Comparison of ENCODE assay signal across 27 mouse cellular contexts in genomic region chr3:92438689-92439088, GRCm38 (mm10). TPM values are rescaled to one million over a fixed set of nuclear protein-coding genes. Genes with fewer than 3 reads are reported as not detected.
"Had no signal": no experiment of that assay in that cellular context is flagged by ENCODE, and none has a peak within 500 bp of the region (broad histone marks: within the 10 kb centered on the region; RNA-seq: fewer than 3 reads in every experiment).

Gene Sprr1b, minus strand, starts transcription at chr3:92438789.

- H3K27ac ChIP-seq: lung, embryonic 15.5 days; midbrain, embryonic 10.5 days; midbrain, embryonic 12.5 days; neural tube, embryonic 13.5 days; neural tube, embryonic 15.5 days had no signal

- DNase-seq: lung, adult 18-20 months; lung, postnatal 10 days; lung, postnatal 4 days; midbrain, embryonic 14.5 days; retina, postnatal 1 day; right cerebral cortex, adult 18-20 months; right cerebral cortex, postnatal 25 days; right cerebral cortex, postnatal 4 days; spleen, adult 18-20 months; thymus, adult 2 months; thymus, postnatal 25 days; thymus, postnatal 4 days had no signal

- ATAC-seq: midbrain, embryonic 16.5 days had no signal

- H3K9ac ChIP-seq: lung, embryonic 15.5 days; midbrain, embryonic 12.5 days; neural tube, embryonic 13.5 days; neural tube, embryonic 15.5 days had no signal

- H3K9me3 ChIP-seq: lung, embryonic 15.5 days; midbrain, embryonic 10.5 days; midbrain, embryonic 12.5 days; neural tube, embryonic 13.5 days; neural tube, embryonic 15.5 days had no signal

- H3K4me1 ChIP-seq: lung, embryonic 15.5 days; midbrain, embryonic 10.5 days; midbrain, embryonic 12.5 days; neural tube, embryonic 13.5 days; neural tube, embryonic 15.5 days had no signal

- H3K36me3 ChIP-seq: lung, embryonic 15.5 days; midbrain, embryonic 10.5 days; midbrain, embryonic 12.5 days; neural tube, embryonic 13.5 days; neural tube, embryonic 15.5 days had no signal

- H3K4me2 ChIP-seq: lung, embryonic 15.5 days; midbrain, embryonic 12.5 days; neural tube, embryonic 13.5 days; neural tube, embryonic 15.5 days had no signal

- H3K4me3 ChIP-seq: lung, embryonic 15.5 days; midbrain, embryonic 10.5 days; midbrain, embryonic 12.5 days; myocyte; neural tube, embryonic 13.5 days; neural tube, embryonic 15.5 days had no signal

- H3K27me3 ChIP-seq: lung, embryonic 15.5 days; midbrain, embryonic 12.5 days; neural tube, embryonic 13.5 days; neural tube, embryonic 15.5 days had no signal

RNA-seq across cellular contexts. Expression of gene Sprr1b, which starts in this region (rescaled TPM):
- total RNA-seq: megakaryocyte, adult 5-6 weeks; megakaryocyte-erythroid progenitor cell, adult 5-6 weeks had no signal
- polyA plus RNA-seq: liver, embryonic 16.5 days; lung, embryonic 15.5 days; midbrain, embryonic 10.5 days; midbrain, embryonic 12.5 days; midbrain, embryonic 14.5 days; midbrain, embryonic 16.5 days; neural tube, embryonic 11.5 days; neural tube, embryonic 13.5 days; neural tube, embryonic 15.5 days; small intestine, adult 2 months; stomach, embryonic 14.5 days; testis, adult 2 months; urinary bladder, adult 2 months had no signal
